In genomic region chr19:8616314-8616713, GRCm38 (mm10) we compare ENCODE assay signal across 21 mouse cellular contexts. TPM values are rescaled to one million over a fixed set of nuclear protein-coding genes. Genes with fewer than 3 reads are reported as not detected.
DNase-seq lines count a peak whose midpoint lies in the region; ATAC-seq and TF ChIP-seq lines count a peak whose summit lies in the region.
"Had no signal": no experiment of that assay in that cellular context is flagged by ENCODE, and none has a peak within 500 bp of the region (broad histone marks: within the 10 kb centered on the region; RNA-seq: fewer than 3 reads in every experiment).

No protein-coding gene starts in this region.

- no peaks in the 10 kb centered on the region; the same call in 1 of the 2 replicates for H3K36me3 ChIP-seq in kidney, adult 2 months (ENCODE audit: control insufficient read depth, insufficient read depth, low read length)
- no peaks in the 10 kb centered on the region for H3K36me3 ChIP-seq in liver, embryonic 16.5 days (ENCODE audit: control insufficient read depth, insufficient read depth)
- no peaks in the 10 kb centered on the region for H3K36me3 ChIP-seq in liver, embryonic 11.5 days (ENCODE audit: control insufficient read depth, insufficient read depth, low read length)
- no peaks in the 10 kb centered on the region for H3K36me3 ChIP-seq in intestine, embryonic 16.5 days (ENCODE audit: control insufficient read depth, insufficient read depth, low read length)
- H3K36me3 ChIP-seq: embryonic facial prominence, embryonic 10.5 days; embryonic facial prominence, embryonic 12.5 days; forebrain, embryonic 15.5 days had no signal

- no peaks in the 10 kb centered on the region for H3K9me3 ChIP-seq in liver, embryonic 16.5 days (replicated peaks; ENCODE audit: control insufficient read depth, low read length)
- H3K9me3 ChIP-seq in liver, embryonic 11.5 days (ENCODE audit: control insufficient read depth, low read length), result no peaks in the 10 kb centered on the region
- H3K9me3 ChIP-seq in intestine, embryonic 16.5 days (ENCODE audit: control insufficient read depth, low read length), result no peaks in the 10 kb centered on the region
- H3K9me3 ChIP-seq: embryonic facial prominence, embryonic 10.5 days; embryonic facial prominence, embryonic 12.5 days; forebrain, embryonic 13.5 days; forebrain, embryonic 15.5 days had no signal

- DNase-seq in kidney, adult 2 months, result peak; percentile 48
- no peak for DNase-seq in kidney, postnatal 36 days
- no peak for DNase-seq in liver, embryonic 11.5 days (ENCODE audit: low spot score)
- DNase-seq in Muller cell, postnatal 12 days (ENCODE audit: inconsistent ontology term), result no peak
- DNase-seq: adrenal gland, adult 8-10 months; adrenal gland, postnatal 14 days; adrenal gland, postnatal 36 days; cerebellum, adult 11-12 months; cerebellum, adult 2 months; cerebellum, adult 9-10 months; cerebellum, postnatal 10 days; cerebellum, postnatal 25 days had no signal

- H3K27ac ChIP-seq in kidney, adult 2 months (ENCODE audit: insufficient read depth, low read depth, low read length), result no peak overlapping the region
- H3K27ac ChIP-seq in liver, embryonic 16.5 days (ENCODE audit: low read length), result no peak overlapping the region
- H3K27ac ChIP-seq in liver, embryonic 11.5 days (ENCODE audit: low read depth, low read length), result no peak overlapping the region
- no peak overlapping the region for H3K27ac ChIP-seq in intestine, embryonic 16.5 days (ENCODE audit: low read length)
- H3K27ac ChIP-seq: embryonic facial prominence, embryonic 10.5 days; embryonic facial prominence, embryonic 12.5 days; forebrain, embryonic 13.5 days; forebrain, embryonic 15.5 days had no signal

- peaks cover 16% of the 10 kb centered on the region for H3K4me1 ChIP-seq in kidney, adult 2 months (ENCODE audit: control insufficient read depth, insufficient read depth, low read length)
- no peaks in the 10 kb centered on the region for H3K4me1 ChIP-seq in liver, embryonic 16.5 days (ENCODE audit: control insufficient read depth, low read depth, low read length)
- H3K4me1 ChIP-seq in liver, embryonic 11.5 days (replicated peaks; ENCODE audit: control insufficient read depth, insufficient read depth, low read length), result no peaks in the 10 kb centered on the region
- H3K4me1 ChIP-seq in intestine, embryonic 16.5 days (ENCODE audit: control insufficient read depth, insufficient read depth, low read length), result no peaks in the 10 kb centered on the region
- H3K4me1 ChIP-seq: embryonic facial prominence, embryonic 12.5 days; forebrain, embryonic 13.5 days; forebrain, embryonic 15.5 days had no signal

- 36% methylated on average over 4 of the region's 4 CpGs for WGBS in kidney, adult 2 months
- WGBS in liver, embryonic 16.5 days (ENCODE audit: insufficient replicate concordance), result 34% methylated on average over 4 of the region's 4 CpGs
- 48% methylated on average over 4 of the region's 4 CpGs for WGBS in liver, embryonic 11.5 days
- 50% methylated on average over 4 of the region's 4 CpGs for WGBS in intestine, embryonic 16.5 days

- peak; percentile 37; the same call in 1 of the 2 replicates for ATAC-seq in liver, embryonic 16.5 days (ENCODE audit: low read depth)
- ATAC-seq in liver, embryonic 11.5 days (replicated peaks; ENCODE audit: low FRiP score), result no peak
- peak; percentile 79 for ATAC-seq in intestine, embryonic 16.5 days
- ATAC-seq: activated CD4-positive, CD25-positive, alpha-beta regulatory T cell, adult 4 months; forebrain, embryonic 13.5 days; forebrain, embryonic 15.5 days; Patski had no signal

- H3K4me2 ChIP-seq in liver, embryonic 16.5 days (ENCODE audit: low read depth, low read length), result no peak overlapping the region
- H3K4me2 ChIP-seq in liver, embryonic 11.5 days, result no peak overlapping the region
- H3K4me2 ChIP-seq in intestine, embryonic 16.5 days (ENCODE audit: low read depth, low read length), result no peak overlapping the region
- H3K4me2 ChIP-seq: embryonic facial prominence, embryonic 12.5 days; forebrain, embryonic 13.5 days; forebrain, embryonic 15.5 days had no signal

- TF ChIP-seq POLR2A in kidney, adult 2 months (IDR thresholded peaks at IDR 0.05; ENCODE audit: low read depth, low read length), result no peak

- no peaks in the 10 kb centered on the region for H3K27me3 ChIP-seq in kidney, adult 2 months (replicated peaks; ENCODE audit: control insufficient read depth, insufficient read depth, low read length)
- no peaks in the 10 kb centered on the region for H3K27me3 ChIP-seq in liver, embryonic 16.5 days (ENCODE audit: control insufficient read depth, insufficient read depth, low read depth, low read length)
- H3K27me3 ChIP-seq in liver, embryonic 11.5 days (replicated peaks; ENCODE audit: control insufficient read depth, insufficient read depth, low read length), result no peaks in the 10 kb centered on the region
- no peaks in the 10 kb centered on the region for H3K27me3 ChIP-seq in intestine, embryonic 16.5 days (replicated peaks; ENCODE audit: control insufficient read depth, insufficient read depth, low read length)
- H3K27me3 ChIP-seq: embryonic facial prominence, embryonic 12.5 days; forebrain, embryonic 13.5 days; forebrain, embryonic 15.5 days had no signal

- H3K4me3 ChIP-seq in kidney, adult 2 months (ENCODE audit: insufficient read depth, low read depth, low read length), result no peak overlapping the region
- H3K4me3 ChIP-seq in liver, embryonic 16.5 days (ENCODE audit: low read depth, low read length), result no peak overlapping the region
- no peak overlapping the region for H3K4me3 ChIP-seq in liver, embryonic 11.5 days (ENCODE audit: low read depth, low read length)
- H3K4me3 ChIP-seq in intestine, embryonic 16.5 days (ENCODE audit: low read length), result no peak overlapping the region
- H3K4me3 ChIP-seq: embryonic facial prominence, embryonic 10.5 days; embryonic facial prominence, embryonic 12.5 days; forebrain, embryonic 13.5 days; forebrain, embryonic 15.5 days had no signal

- no peak for TF ChIP-seq CTCF in kidney, adult 2 months (conservative IDR thresholded peaks at IDR 0.05; ENCODE audit: insufficient read depth, insufficient read length, low read depth, low read length)

- no peak overlapping the region for H3K9ac ChIP-seq in liver, embryonic 16.5 days (ENCODE audit: low read depth, low read length)
- no peak overlapping the region for H3K9ac ChIP-seq in liver, embryonic 11.5 days (ENCODE audit: low read depth, low read length)
- H3K9ac ChIP-seq in intestine, embryonic 16.5 days (ENCODE audit: low read depth, low read length), result no peak overlapping the region
- H3K9ac ChIP-seq: embryonic facial prominence, embryonic 12.5 days; forebrain, embryonic 13.5 days; forebrain, embryonic 15.5 days had no signal

RNA-seq across cellular contexts. Expression of gene Slc22a6, which starts 1.5 kb away (rescaled TPM):
- 355 and 358 TPM in 2 replicates for polyA plus RNA-seq in kidney, adult 2 months (2012; rRNA removed)
- polyA plus RNA-seq in liver, embryonic 16.5 days (2015; fragmentation: Nextera tagmentation; extraction: Ambion mirVana), result 0.02 TPM in 1 of 2 replicates, not detected in the other
- polyA plus RNA-seq in liver, embryonic 11.5 days (2014; fragmentation: Nextera tagmentation; extraction: Ambion mirVana), result not detected in 2 replicates
- not detected in 2 replicates for polyA plus RNA-seq in intestine, embryonic 16.5 days (2015; fragmentation: Nextera tagmentation; extraction: Ambion mirVana)
- polyA plus RNA-seq: activated CD4-positive, CD25-positive, alpha-beta regulatory T cell, adult 4 months; C2C12; Patski had no signal

RNA-seq across cellular contexts. Expression of gene Slc22a8, which starts 25.3 kb away (rescaled TPM):
- 526 and 582 TPM in 2 replicates for polyA plus RNA-seq in kidney, adult 2 months (2012; rRNA removed)
- polyA plus RNA-seq in liver, embryonic 16.5 days (2015; fragmentation: Nextera tagmentation; extraction: Ambion mirVana), result 2.4 and 2.6 TPM in 2 replicates
- polyA plus RNA-seq in liver, embryonic 11.5 days (2014; fragmentation: Nextera tagmentation; extraction: Ambion mirVana), result 2.0 and 2.9 TPM in 2 replicates
- 0.04 and 0.05 TPM in 2 replicates for polyA plus RNA-seq in intestine, embryonic 16.5 days (2015; fragmentation: Nextera tagmentation; extraction: Ambion mirVana)
- polyA plus RNA-seq: C2C12; embryonic facial prominence, embryonic 10.5 days; Patski had no signal

RNA-seq across cellular contexts. Expression of gene Chrm1, which starts 47.3 kb away (rescaled TPM):
- polyA plus RNA-seq in kidney, adult 2 months (2012; rRNA removed), result 0.53 and 0.62 TPM in 2 replicates
- 0.02 TPM in 1 of 2 replicates, not detected in the other for polyA plus RNA-seq in liver, embryonic 16.5 days (2015; fragmentation: Nextera tagmentation; extraction: Ambion mirVana)
- polyA plus RNA-seq in liver, embryonic 11.5 days (2014; fragmentation: Nextera tagmentation; extraction: Ambion mirVana), result 0.12 TPM in 1 of 2 replicates, not detected in the other
- polyA plus RNA-seq in intestine, embryonic 16.5 days (2015; fragmentation: Nextera tagmentation; extraction: Ambion mirVana), result 1.2 TPM in 2 replicates
- polyA plus RNA-seq: activated CD4-positive, CD25-positive, alpha-beta regulatory T cell, adult 4 months; C2C12 had no signal

Comparison
In these comparisons a context has a peak if more than half of its experiments do, and no peak if none do; other contexts are left out.
1. RNA of gene Slc22a6, which starts 1.5 kb away (polyA plus RNA-seq): 355 to 358 TPM in kidney, adult 2 months; not detected in intestine, embryonic 16.5 days, 0.02 TPM in liver, embryonic 16.5 days and not detected in liver, embryonic 11.5 days; every median in the first group is over 100 times any median in the second.
2. RNA of gene Slc22a8, which starts 25.3 kb away (polyA plus RNA-seq): 526 to 582 TPM in kidney, adult 2 months; 2.4 to 2.6 TPM in liver, embryonic 16.5 days, 2.0 to 2.9 TPM in liver, embryonic 11.5 days and 0.04 to 0.05 TPM in intestine, embryonic 16.5 days; every median in the first group is over 100 times any median in the second.